Mouse (Mus musculus) brain, embryonic 14.5 days (tissue): Measurements from ENCODE around the gene Nfe2l2.

Source experiments
- CTCF ChIP-seq: fragments of 200-500 bp; IDR thresholded peaks from 2 replicates; pipeline ENCODE4 v1.5.1; 2012; ENCODE audit warnings: inconsistent platforms, mild to moderate bottlenecking, moderate library complexity, borderline replicate concordance; ENCODE audit not compliant: insufficient read depth, insufficient read length; ENCODE audit errors: extremely low read depth
- POLR2A ChIP-seq: fragments of 200-500 bp; IDR thresholded peaks from 2 replicates; pipeline ENCODE4 v1.6.1; 2012; ENCODE audit warnings: mild to moderate bottlenecking, inconsistent platforms, borderline replicate concordance; ENCODE audit not compliant: poor library complexity, insufficient read depth, insufficient read length, severe bottlenecking; ENCODE audit errors: extremely low read depth

GRCm38 (mm10) chr2:75724863-75725445 lies 20.5 kb upstream of the Nfe2l2 start:
- TF ChIP-seq CTCF (no peak), POLR2A (no peak)
